8 mouse cellular contexts compared by ENCODE assay signal in the genomic region with DNA sequence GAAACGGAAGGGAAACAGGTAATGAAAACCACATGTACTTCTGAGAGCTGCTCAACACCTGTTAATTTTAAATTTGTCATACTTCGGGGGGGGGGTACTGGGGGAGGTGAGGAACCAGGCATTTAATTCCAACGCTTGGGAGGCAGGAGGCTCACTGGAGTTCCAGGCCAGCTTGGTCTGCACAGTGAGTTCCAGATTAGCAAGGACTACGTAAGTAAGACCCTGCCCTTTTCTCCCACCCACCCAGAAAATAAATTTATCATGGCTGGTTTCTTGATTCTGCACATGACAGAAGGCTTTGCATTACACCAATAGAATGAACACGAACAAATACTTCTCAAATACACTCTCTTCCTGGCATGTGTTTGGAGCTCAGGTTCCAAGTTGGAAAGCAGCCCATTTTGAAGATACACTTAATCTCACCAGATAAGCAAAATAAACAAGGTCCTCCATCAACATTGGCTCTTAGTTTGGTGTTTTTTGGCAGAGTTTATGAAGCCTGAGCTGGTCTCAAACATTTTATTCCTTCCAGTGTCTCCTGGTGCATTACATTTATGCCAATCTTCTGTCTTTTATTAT. TPM values are rescaled to one million over a fixed set of nuclear protein-coding genes. Genes with fewer than 3 reads are reported as not detected.
A peak's percentile ranks its signal among the peaks of the same experiment; 100 is the strongest.
DNase-seq lines count a peak whose midpoint lies in the region; ATAC-seq and TF ChIP-seq lines count a peak whose summit lies in the region.

No protein-coding gene starts in this region.

- H3K4me2 ChIP-seq in midbrain, embryonic 11.5 days = peak overlapping the region; percentile 98

- no peak for DNase-seq in spleen, adult 2 months (ENCODE audit: low read depth in 1 of 2, low spot score in 2 of 2)
- DNase-seq in spleen, adult 18-20 months = no peak
- peak; percentile 19 for DNase-seq in induced T-regulatory cell, adult 2 months (ENCODE audit: low read depth)
- DNase-seq in midbrain, embryonic 11.5 days (ENCODE audit: low spot score, missing footprints) = no peak
- no peak for DNase-seq in retina, postnatal 1 day
- DNase-seq in right cerebral cortex, postnatal 14 days = no peak
- no peak for DNase-seq in frontal cortex, postnatal 36 days (ENCODE audit: low spot score in 2 of 2)

- peak overlapping the region; percentile 74 for H3K9ac ChIP-seq in midbrain, embryonic 11.5 days (ENCODE audit: low read length)

- TF ChIP-seq CTCF in spleen, adult 2 months (IDR thresholded peaks at IDR 0.05; ENCODE audit: extremely low read depth, insufficient read depth, insufficient read length, insufficient replicate concordance) = no peak
- TF ChIP-seq CTCF in embryonic fibroblast, embryonic 13.5 days (IDR thresholded peaks at IDR 0.05; ENCODE audit: borderline replicate concordance, insufficient read depth, low read length) = no peak

- no peaks in the 10 kb centered on the region for H3K9me3 ChIP-seq in midbrain, embryonic 11.5 days (ENCODE audit: control insufficient read depth, low read length)

- no peaks in the 10 kb centered on the region for H3K27me3 ChIP-seq in spleen, adult 2 months (ENCODE audit: control insufficient read depth, insufficient read depth, low read length)
- H3K27me3 ChIP-seq in midbrain, embryonic 11.5 days (ENCODE audit: control insufficient read depth, insufficient read depth, low read length) = no peaks in the 10 kb centered on the region

- no peaks in the 10 kb centered on the region for H3K36me3 ChIP-seq in spleen, adult 2 months (ENCODE audit: control insufficient read depth, insufficient read depth, low read length)
- H3K36me3 ChIP-seq in midbrain, embryonic 11.5 days (ENCODE audit: control insufficient read depth, insufficient read depth, low read length) = no peaks in the 10 kb centered on the region

- WGBS in spleen, adult 2 months = 22% methylated on average over 5 of the region's 5 CpGs
- 30% methylated on average over 5 of the region's 5 CpGs for WGBS in midbrain, embryonic 11.5 days

- H3K4me3 ChIP-seq in spleen, adult 2 months (ENCODE audit: extremely low read depth, insufficient read depth, insufficient read length) = peak overlapping the region; percentile 65; the same call in 1 of the 2 replicates
- peak overlapping the region; percentile 87 for H3K4me3 ChIP-seq in embryonic fibroblast, embryonic 13.5 days (ENCODE audit: insufficient read depth, low read length)
- H3K4me3 ChIP-seq in midbrain, embryonic 11.5 days (ENCODE audit: low read depth, low read length) = peak overlapping the region; percentile 94

- no peak for TF ChIP-seq POLR2A in spleen, adult 2 months (IDR thresholded peaks at IDR 0.05; ENCODE audit: low read depth, low read length)
- no peak for TF ChIP-seq POLR2A in embryonic fibroblast, embryonic 13.5 days (IDR thresholded peaks at IDR 0.05; ENCODE audit: low read depth, low read length)

- no peak for ATAC-seq in midbrain, embryonic 11.5 days (ENCODE audit: low FRiP score)

- peaks cover 11% of the 10 kb centered on the region for H3K4me1 ChIP-seq in spleen, adult 2 months (ENCODE audit: control insufficient read depth, insufficient read depth, insufficient read length)
- H3K4me1 ChIP-seq in embryonic fibroblast, embryonic 13.5 days (ENCODE audit: control insufficient read depth, insufficient read depth, low read length) = no peaks in the 10 kb centered on the region
- H3K4me1 ChIP-seq in midbrain, embryonic 11.5 days (ENCODE audit: control insufficient read depth, insufficient read depth, low read length) = peaks cover 14% of the 10 kb centered on the region

- H3K27ac ChIP-seq in spleen, adult 2 months (ENCODE audit: insufficient read depth, low read length) = peak overlapping the region; percentile 59; the same call in 1 of the 2 replicates
- no peak overlapping the region for H3K27ac ChIP-seq in embryonic fibroblast, embryonic 13.5 days (ENCODE audit: insufficient read depth, low read length)
- no peak overlapping the region for H3K27ac ChIP-seq in midbrain, embryonic 11.5 days (ENCODE audit: low read depth, low read length)

RNA-seq across cellular contexts. Expression of gene Med26, which starts 1.3 kb away (rescaled TPM):
- 11.2 and 16.7 TPM in 2 replicates for polyA plus RNA-seq in spleen, adult 2 months (2012; rRNA removed)
- 6.4 and 7.5 TPM in 2 replicates for polyA plus RNA-seq in embryonic fibroblast, embryonic 13.5 days (2011; ENCODE audit: insufficient read length, low read depth, missing spikeins)
- polyA plus RNA-seq in midbrain, embryonic 11.5 days (2014; fragmentation: Nextera tagmentation; extraction: Ambion mirVana) = 11.0 and 13.6 TPM in 2 replicates

RNA-seq across cellular contexts. Expression of gene Smim7, which starts 21.5 kb away (rescaled TPM):
- polyA plus RNA-seq in spleen, adult 2 months (2012; rRNA removed) = 28.1 and 31.1 TPM in 2 replicates
- 68.9 and 104 TPM in 2 replicates for polyA plus RNA-seq in embryonic fibroblast, embryonic 13.5 days (2011; ENCODE audit: insufficient read length, low read depth, missing spikeins)
- polyA plus RNA-seq in midbrain, embryonic 11.5 days (2014; fragmentation: Nextera tagmentation; extraction: Ambion mirVana) = 117 and 121 TPM in 2 replicates

RNA-seq across cellular contexts. Expression of gene Tmem38a, which starts 22.5 kb away (rescaled TPM):
- polyA plus RNA-seq in spleen, adult 2 months (2012; rRNA removed) = 5.6 and 5.9 TPM in 2 replicates
- 12.0 and 14.4 TPM in 2 replicates for polyA plus RNA-seq in embryonic fibroblast, embryonic 13.5 days (2011; ENCODE audit: insufficient read length, low read depth, missing spikeins)
- polyA plus RNA-seq in midbrain, embryonic 11.5 days (2014; fragmentation: Nextera tagmentation; extraction: Ambion mirVana) = 9.1 and 11.4 TPM in 2 replicates

RNA-seq across cellular contexts. Expression of gene Slc35e1, which starts 57.0 kb away (rescaled TPM):
- 55.2 and 71.0 TPM in 2 replicates for polyA plus RNA-seq in spleen, adult 2 months (2012; rRNA removed)
- polyA plus RNA-seq in embryonic fibroblast, embryonic 13.5 days (2011; ENCODE audit: insufficient read length, low read depth, missing spikeins) = 45.4 and 50.3 TPM in 2 replicates
- polyA plus RNA-seq in midbrain, embryonic 11.5 days (2014; fragmentation: Nextera tagmentation; extraction: Ambion mirVana) = 10.9 and 13.4 TPM in 2 replicates
